Mouse (Mus musculus): ENCODE measurements around the gene Adgrg1.

The Adgrg1 gene

GRCm38 (mm10) chr8:95037106-95037925 lies 62.8 kb downstream of the Adgrg1 start:
- DNase-seq (ENCODE audit: low read depth, low spot score): peak; percentile 68

DNA sequence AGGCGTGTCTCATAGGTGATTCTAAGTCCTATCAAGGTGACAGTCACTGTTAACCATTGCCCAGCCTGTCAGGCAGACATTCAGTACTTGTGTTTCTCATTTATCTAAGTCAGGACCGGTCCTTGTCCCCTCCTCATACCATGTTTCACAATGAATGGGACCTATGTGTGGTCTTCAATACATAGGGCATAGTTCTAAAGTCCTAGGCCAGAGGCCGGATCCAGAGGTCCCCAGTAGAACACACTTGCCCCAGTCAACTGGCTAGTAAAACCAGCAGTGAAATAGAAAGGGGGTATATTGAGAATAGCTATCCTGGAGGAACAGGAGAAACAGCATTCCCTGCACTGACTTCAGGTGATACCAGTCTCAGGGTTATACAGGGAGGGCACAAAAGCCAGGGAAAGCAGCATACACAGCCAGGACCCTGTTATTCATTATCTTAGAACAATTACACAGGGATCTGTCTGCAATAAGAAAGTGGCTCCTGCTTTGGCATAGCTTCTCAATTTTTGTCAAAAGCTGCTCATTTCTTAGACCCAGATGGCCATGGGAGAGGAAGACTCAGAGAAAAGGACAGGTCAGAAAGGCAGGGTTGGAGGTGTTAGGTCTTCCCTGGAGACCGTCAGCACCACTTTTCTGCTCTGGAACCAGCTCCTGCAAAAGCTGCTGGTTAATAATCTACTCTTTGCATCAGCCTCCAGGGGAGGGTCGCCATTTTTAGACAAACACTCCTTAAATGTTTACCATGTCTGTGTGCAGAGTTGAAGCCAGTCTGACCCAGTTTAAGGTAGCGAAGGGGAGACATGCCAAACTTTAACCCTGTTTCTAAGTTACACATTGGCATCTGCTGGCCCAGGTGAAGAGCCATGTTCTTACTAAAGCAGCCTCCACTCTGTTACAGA lies 67.6 kb downstream of the Adgrg1 start:
- no peak for DNase-seq (ENCODE audit: low read depth, low spot score)

GRCm38 (mm10) chr8:95044811-95045210 lies 70.3 kb downstream of the Adgrg1 start:
- no peak for DNase-seq (ENCODE audit: low read depth, low spot score)

DNA sequence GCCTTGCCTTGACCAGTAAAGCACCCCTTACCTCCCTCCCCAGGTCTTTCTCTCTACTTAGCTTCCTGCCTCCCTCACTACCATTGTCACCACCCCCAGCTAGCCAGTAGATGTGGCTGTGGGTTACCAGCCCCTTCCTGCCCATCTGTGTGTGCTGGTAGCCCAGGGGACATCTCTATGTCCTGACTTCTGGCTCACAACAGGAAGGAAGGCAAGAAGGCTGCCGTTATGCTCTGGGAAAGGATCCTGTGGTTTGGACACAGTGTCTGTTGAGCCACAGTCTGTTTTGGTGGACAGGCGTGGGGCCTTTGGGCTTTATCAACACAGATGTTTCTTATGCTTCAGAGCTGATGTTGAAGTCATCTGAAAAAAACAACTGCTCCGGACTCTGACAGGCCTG lies 72.4 kb downstream of the Adgrg1 start:
- DNase-seq (ENCODE audit: low read depth, low spot score): no peak

GRCm38 (mm10) chr8:95047884-95048680 lies 73.5 kb downstream of the Adgrg1 start:
- DNase-seq (ENCODE audit: low read depth, low spot score): no peak

DNA sequence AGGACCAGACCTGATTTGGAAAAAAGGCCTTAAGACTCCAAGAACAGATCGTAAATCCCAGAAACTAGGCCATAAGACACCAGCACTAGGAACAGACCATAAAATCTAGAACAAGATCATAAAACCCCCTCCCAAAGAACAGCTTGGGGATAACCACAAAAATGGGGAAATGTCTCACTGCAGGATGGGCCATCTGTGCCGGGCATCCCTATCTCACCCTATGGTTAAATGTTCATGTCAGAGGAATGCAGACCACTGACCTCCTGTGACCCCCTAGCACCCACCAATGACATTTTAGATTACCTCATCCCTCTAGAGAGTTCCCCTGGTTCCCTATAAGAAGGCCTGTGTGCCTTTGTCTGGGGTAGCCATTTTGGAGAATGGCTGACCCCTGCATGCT lies 75.1 kb downstream of the Adgrg1 start:
- no peak for DNase-seq (ENCODE audit: low read depth, low spot score)

- DNase-seq (ENCODE audit: low read depth, low spot score): no peak
Measured at GRCm38 (mm10) chr8:95054438-95054837, 79.9 kb downstream of the Adgrg1 start.

- peak; percentile 26 for DNase-seq (ENCODE audit: low read depth, low spot score)
Measured at GRCm38 (mm10) chr8:95054927-95055510, 80.5 kb downstream of the Adgrg1 start, which contains the start of gene Drc7. Drc7 (plus strand) TSS chr8:95055103.

GRCm38 (mm10) chr8:95056414-95056813 lies 81.9 kb downstream of the Adgrg1 start:
- no peak for DNase-seq (ENCODE audit: low read depth, low spot score)

DNA sequence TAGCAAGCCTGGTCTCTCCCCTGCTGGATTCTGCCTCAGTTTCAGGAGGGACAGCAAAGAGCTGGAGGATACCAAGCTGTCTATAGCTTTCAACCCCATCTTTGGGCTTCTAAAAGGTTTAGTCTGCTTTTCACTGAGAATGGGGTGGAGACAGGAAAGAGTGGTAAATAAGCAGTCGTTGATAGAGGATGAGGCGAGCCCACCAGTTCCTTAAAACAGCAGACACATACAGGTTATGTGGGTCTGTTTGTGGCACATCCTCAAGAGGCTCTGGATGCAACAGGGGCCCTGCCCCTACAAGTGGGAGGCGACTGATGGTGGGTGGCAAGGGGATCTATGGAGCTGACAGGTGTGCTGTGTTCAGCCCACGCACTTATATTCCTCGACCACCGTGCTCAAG lies 84.1 kb downstream of the Adgrg1 start:
- DNase-seq (ENCODE audit: low read depth, low spot score): no peak

- DNase-seq (ENCODE audit: low read depth, low spot score): no peak
Measured at GRCm38 (mm10) chr8:95059812-95060533, 85.4 kb downstream of the Adgrg1 start.
